Mouse (Mus musculus): ENCODE data around the gene Syt15. TPM values are rescaled to one million over a fixed set of nuclear protein-coding genes. Genes with fewer than 3 reads are reported as not detected.

Gene Syt15
- not detected for total RNA-seq (2023)

DNA sequence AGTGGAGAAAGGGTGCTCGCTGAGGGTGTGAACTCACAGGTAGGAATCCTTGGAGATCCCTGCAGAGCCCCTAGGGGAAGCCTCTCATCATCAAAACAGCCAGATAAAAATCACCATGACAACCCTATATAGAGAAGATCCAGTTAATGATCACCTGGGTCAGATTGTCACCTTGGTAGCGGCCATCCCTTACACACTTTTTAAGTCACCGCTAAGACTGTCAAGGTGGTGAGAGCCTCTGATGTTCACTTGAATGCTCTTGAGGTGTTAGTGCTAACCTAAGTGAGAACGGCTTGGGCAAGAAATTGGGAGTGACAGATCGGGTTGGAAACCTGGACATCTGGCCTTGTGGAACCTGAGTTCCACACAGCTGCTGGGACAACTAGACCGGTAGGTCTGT, at the start of gene Syt15:
Gene Syt15 (plus strand): TSS at position 301 of the 400 bp plus-strand sequence.

DNA sequence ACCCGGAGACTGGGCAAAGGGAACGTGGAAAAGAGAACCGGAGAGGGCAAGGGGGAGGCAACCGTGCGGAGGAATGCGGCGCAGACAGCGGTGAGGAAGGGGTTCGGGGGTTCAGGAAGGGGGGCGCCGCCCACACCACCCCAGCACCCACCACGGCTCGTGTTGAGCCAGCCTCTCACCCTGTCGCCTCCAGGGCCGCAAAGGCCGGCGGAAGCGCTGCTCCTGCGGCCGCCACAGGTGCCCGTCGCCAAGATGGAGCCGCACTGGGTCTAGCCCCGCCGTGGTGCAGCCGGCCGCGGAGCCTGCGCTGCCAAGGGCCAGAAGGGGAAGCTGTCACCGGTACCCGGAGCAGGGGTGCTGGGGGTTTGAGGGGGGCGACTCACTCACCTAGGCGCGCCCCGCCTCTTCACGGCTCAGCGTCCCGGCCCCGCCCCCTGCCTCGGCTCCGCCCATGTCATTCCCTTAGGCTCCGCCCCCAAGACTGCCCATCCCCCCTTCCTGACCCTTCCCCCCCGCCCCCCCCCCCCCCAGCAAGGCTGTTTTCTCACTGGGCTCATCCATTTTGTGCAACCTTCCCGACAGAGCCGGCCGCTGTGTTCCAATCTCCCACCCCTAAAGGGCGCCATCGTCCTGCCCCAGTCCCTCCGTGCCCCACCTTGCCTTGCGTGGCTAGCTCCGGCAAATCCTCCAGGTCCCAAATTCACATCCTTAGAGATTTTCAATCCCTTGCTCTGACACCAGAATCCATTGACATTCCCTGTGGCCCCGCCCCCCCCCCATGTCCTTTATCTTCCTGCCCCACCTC, 18.0 kb upstream of the Syt15 start, which contains the start of gene Gprin2:
Gene Gprin2 (minus strand): TSS at position 423 of the 805 bp plus-strand sequence.

Other genes starting within 250 kb of the Syt15 start
- 0.29 TPM for gene Zfp488, start 240.8 kb upstream of the Syt15 start, total RNA-seq (2023)
- not detected for gene Gm30083, start 204.4 kb upstream of the Syt15 start, total RNA-seq (2023)
- gene Gm5460, start 202.8 kb upstream of the Syt15 start, total RNA-seq (2023): not detected
- gene Antxrl, start 166.9 kb upstream of the Syt15 start, total RNA-seq (2023): not detected
- gene Anxa8, start 133.6 kb upstream of the Syt15 start, total RNA-seq (2023): not detected
- not detected for gene A630023A22Rik, start 116.8 kb upstream of the Syt15 start, total RNA-seq (2023)
- not detected for gene Npy4r, start 67.1 kb upstream of the Syt15 start, total RNA-seq (2023)
- gene Gprin2, start 17.9 kb upstream of the Syt15 start, total RNA-seq (2023): 0.09 TPM
- gene Shld2, start 90.9 kb downstream of the Syt15 start, total RNA-seq (2023): 20.6 TPM
- 153 TPM for gene Glud1, start 91.1 kb downstream of the Syt15 start, total RNA-seq (2023)
- not detected for gene Fam25c, start 135.8 kb downstream of the Syt15 start, total RNA-seq (2023)
- gene Sncg, start 155.2 kb downstream of the Syt15 start, total RNA-seq (2023): not detected
- gene Mmrn2, start 155.9 kb downstream of the Syt15 start, total RNA-seq (2023): 0.44 TPM